Mouse (Mus musculus) adrenal gland, postnatal 25 days (tissue): ENCODE data around the gene Trir. TPM values are rescaled to one million over a fixed set of nuclear protein-coding genes. Genes with fewer than 3 reads are reported as not detected.

ENCODE experiments used
- microRNA-seq, 2 experiments: library from miRNA; unstranded; fragments of <30 nt; microRNA quantifications; one replicate each; pipeline ENCODE4 v1.2.0; 2021
- total RNA-seq: library from RNA; stranded (reverse); gene quantifications from 2 replicates; pipeline ENCODE4 v1.2.3, GENCODE M21; 2021

Gene Trir
- total RNA-seq, 1 experiment from 2014 or later, result 152 TPM

Small RNAs within 50 kb of the gene (microRNA-seq; reads per million reads assigned to microRNA genes)
- 0.71 to 1.0 reads per million in 2 experiments for gene Mir7070

Other genes starting within 250 kb of the Trir start
- gene Nfix, start 226.5 kb upstream of the Trir start, total RNA-seq, result 87.7 and 111 TPM in 2 replicates
- gene Dand5, start 204.0 kb upstream of the Trir start, total RNA-seq, result 11.2 and 11.6 TPM in 2 replicates
- gene Gadd45gip1, start 195.3 kb upstream of the Trir start, total RNA-seq, result 55.1 and 59.9 TPM in 2 replicates
- gene Rad23a, start 186.2 kb upstream of the Trir start, total RNA-seq, result 116 and 120 TPM in 2 replicates
- 489 and 566 TPM in 2 replicates for gene Calr, start 179.9 kb upstream of the Trir start, total RNA-seq
- gene Farsa, start 169.8 kb upstream of the Trir start, total RNA-seq, result 62.3 and 67.2 TPM in 2 replicates
- 10.6 and 13.9 TPM in 2 replicates for gene Syce2, start 154.7 kb upstream of the Trir start, total RNA-seq
- 47.7 and 59.5 TPM in 2 replicates for gene Gcdh, start 132.9 kb upstream of the Trir start, total RNA-seq
- 0.27 TPM in 1 of 2 replicates, not detected in the other for gene Klf1, start 124.9 kb upstream of the Trir start, total RNA-seq
- 13.6 and 14.6 TPM in 2 replicates for gene Dnase2a, start 118.3 kb upstream of the Trir start, total RNA-seq
- gene Mast1, start 89.5 kb upstream of the Trir start, total RNA-seq, result 1.3 and 3.0 TPM in 2 replicates
- not detected in 2 replicates for gene Rtbdn, start 79.8 kb upstream of the Trir start, total RNA-seq
- 4.4 TPM in 1 of 2 replicates, not detected in the other for gene Gm49661, start 57.4 kb upstream of the Trir start, total RNA-seq
- gene Prdx2, start 57.2 kb upstream of the Trir start, total RNA-seq, result 496 and 624 TPM in 2 replicates
- gene Rnaseh2a, start 57.1 kb upstream of the Trir start, total RNA-seq, result 101 and 159 TPM in 2 replicates
- 32.8 and 33.2 TPM in 2 replicates for gene Junb, start 48.1 kb upstream of the Trir start, total RNA-seq
- gene Hook2, start 36.2 kb upstream of the Trir start, total RNA-seq, result 7.7 and 10.8 TPM in 2 replicates
- gene Best2, start 12.3 kb upstream of the Trir start, total RNA-seq, result not detected in 2 replicates
- 95.0 and 105 TPM in 2 replicates for gene Asna1, start 1.5 kb upstream of the Trir start, total RNA-seq
- 71.1 and 78.3 TPM in 2 replicates for gene Tnpo2, start 10.1 kb downstream of the Trir start, total RNA-seq
- 17.7 and 21.7 TPM in 2 replicates for gene Fbxw9, start 33.2 kb downstream of the Trir start, total RNA-seq
- not detected in 2 replicates for gene Gm5741, start 41.2 kb downstream of the Trir start, total RNA-seq
- gene Dhps, start 44.9 kb downstream of the Trir start, total RNA-seq, result 25.8 and 36.9 TPM in 2 replicates
- 86.5 and 108 TPM in 2 replicates for gene Wdr83os, start 53.9 kb downstream of the Trir start, total RNA-seq
- 22.7 and 29.2 TPM in 2 replicates for gene Wdr83, start 54.5 kb downstream of the Trir start, total RNA-seq
- gene Man2b1, start 56.4 kb downstream of the Trir start, total RNA-seq, result 54.3 and 58.5 TPM in 2 replicates
- gene Zfp791, start 96.3 kb downstream of the Trir start, total RNA-seq, result 1.5 and 2.4 TPM in 2 replicates
- gene Cks1brt, start 125.1 kb downstream of the Trir start, total RNA-seq, result not detected in 2 replicates
- gene Olfr371, start 199.2 kb downstream of the Trir start, total RNA-seq, result not detected in 2 replicates